Mouse (Mus musculus) ES-Bruce4 (cell line): ENCODE data around the gene Irf8.

Experiments
- CTCF ChIP-seq: IDR thresholded peaks from one replicate; pipeline ENCODE4 v1.8.1; 2011; ENCODE audit warnings: low read depth, low read length
- EP300 ChIP-seq: IDR thresholded peaks from 2 replicates; pipeline ENCODE4 v1.6.1; 2011; ENCODE audit warnings: low read depth, low read length; ENCODE audit not compliant: insufficient read depth
- POLR2A ChIP-seq: IDR thresholded peaks from one replicate; pipeline ENCODE4 v1.8.1; 2011; ENCODE audit warnings: low read length; ENCODE audit not compliant: insufficient read depth

DNA sequence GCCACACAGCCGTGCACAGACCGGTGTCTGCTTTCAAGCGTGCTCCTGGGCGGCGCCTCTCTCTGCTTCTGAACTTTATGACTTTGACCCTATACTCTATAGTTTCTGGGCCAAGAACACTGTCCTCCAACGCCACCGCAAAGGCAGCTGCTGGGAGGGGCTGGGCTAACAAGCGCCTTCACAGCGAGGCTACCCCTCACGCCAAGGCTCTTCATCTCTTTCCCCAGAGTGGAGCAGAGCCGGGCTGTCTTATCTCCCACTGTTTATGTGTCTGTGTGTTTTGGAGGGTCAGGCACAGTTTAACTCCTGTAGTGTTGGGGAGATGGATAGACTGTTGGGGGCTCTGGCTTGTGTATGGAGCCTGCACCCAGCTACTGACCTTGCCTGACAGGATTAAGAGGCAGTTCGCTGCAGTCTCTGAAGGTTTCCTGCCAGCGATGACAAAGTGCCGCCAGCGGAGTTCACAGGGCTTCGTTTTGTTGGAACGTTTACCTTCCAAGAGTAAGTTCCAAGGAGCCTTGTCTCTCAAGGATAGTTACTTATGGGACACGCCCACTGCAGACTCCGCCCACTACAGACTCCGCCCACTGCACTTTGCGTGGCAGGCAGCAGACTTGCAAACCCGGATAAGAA, 42.2 kb upstream of the Irf8 start:
- no peak for TF ChIP-seq POLR2A
- no peak for TF ChIP-seq CTCF
- no peak for TF ChIP-seq EP300
